Mouse (Mus musculus) bone marrow macrophage, adult 2 months (primary cell): ENCODE results near the gene Cnmd.

Experiments
- CTCF ChIP-seq: IDR thresholded peaks from 2 replicates; pipeline ENCODE4 v1.5.1; 2012; ENCODE audit warnings: low read depth, mild to moderate bottlenecking, low read length, moderate library complexity
- POLR2A ChIP-seq: IDR thresholded peaks from 2 replicates; pipeline ENCODE4 v1.6.1; 2012; ENCODE audit warnings: mild to moderate bottlenecking, low read depth, low read length, borderline replicate concordance

GRCm38 (mm10) chr14:79596602-79597001 is 65.4 kb downstream of the Cnmd start:
- TF ChIP-seq POLR2A (no peak), CTCF (no peak)
